Mouse (Mus musculus) hindbrain, embryonic 16.5 days (tissue): ENCODE measurements at regions not wholly inside any gene's neighbourhood (a gene's known extent, or its start where the extent isn't known, plus 50 kb on each side); places are given as distances from the start of the nearest gene placed in this dataset.

Experiments used
- ATAC-seq: fragments of 200-750 bp; cut with Nextera tagmentation; 2 replicates; pipeline ENCODE4 v1.8.0; 2017; ENCODE audit warnings: moderate TSS enrichment, moderate library complexity
- H3K27ac ChIP-seq: fragments of 300-500 bp; sonication (generic); 2 replicates; pipeline ENCODE4 v1.5.1; 2014; ENCODE audit warnings: low read depth, mild to moderate bottlenecking, control low read depth, low read length, moderate library complexity
- H3K27me3 ChIP-seq: fragments of 300-500 bp; sonication (generic); replicated peaks from 2 replicates; pipeline ENCODE4 v1.6.1; 2014; ENCODE audit warnings: low read length; ENCODE audit not compliant: control insufficient read depth, insufficient read depth
- H3K36me3 ChIP-seq: fragments of 300-500 bp; sonication (generic); 2 replicates; pipeline ENCODE4 v1.6.1; 2014; ENCODE audit warnings: mild to moderate bottlenecking, low read length, moderate library complexity, mixed read lengths; ENCODE audit not compliant: control insufficient read depth, insufficient read depth
- H3K4me1 ChIP-seq: fragments of 300-500 bp; sonication (generic); 2 replicates; pipeline ENCODE4 v1.6.1; 2014; ENCODE audit warnings: low read depth, low read length; ENCODE audit not compliant: control insufficient read depth, insufficient read depth
- H3K4me2 ChIP-seq: fragments of 300-500 bp; sonication (generic); 2 replicates; pipeline ENCODE4 v1.6.1; 2014; ENCODE audit warnings: mild to moderate bottlenecking, low read length, control low read depth, moderate library complexity
- H3K4me3 ChIP-seq: fragments of 300-500 bp; sonication (generic); 2 replicates; pipeline ENCODE4 v1.5.1; 2014; ENCODE audit warnings: mild to moderate bottlenecking, low read length, control low read depth, moderate library complexity
- H3K9ac ChIP-seq: fragments of 300-500 bp; sonication (generic); 2 replicates; pipeline ENCODE4 v1.6.1; 2014; ENCODE audit warnings: low read depth, mild to moderate bottlenecking, control low read depth, low read length, moderate library complexity
- H3K9me3 ChIP-seq: fragments of 300-500 bp; sonication (generic); 2 replicates; pipeline ENCODE4 v1.6.1; 2014; ENCODE audit warnings: mild to moderate bottlenecking, low read length, moderate library complexity; ENCODE audit not compliant: control insufficient read depth
- WGBS: fragments of 180-500 bp; shearing (Covaris S2); extraction: QIAGEN DNeasy Blood & Tissue Kit; methylation state at CpG from one replicate; pipeline ENCODE4 v1.1.7; 2014; 5-methylcytosine and 5-hydroxymethylcytosine counted together

GRCm38 (mm10) chr1:67359824-67360223 lies 237.0 kb downstream of the Cps1 start:
- ATAC-seq, result no peak

GRCm38 (mm10) chr1:67366038-67366437 lies 243.2 kb downstream of the Cps1 start:
- whole genome bisulfite sequencing, result 6% methylated on average over 2 of the region's 2 CpGs
- no peak overlapping the region for H3K4me2 ChIP-seq
- no peak overlapping the region for H3K9ac ChIP-seq
- H3K27me3 ChIP-seq, result no peaks in the 10 kb centered on the region
- no peaks in the 10 kb centered on the region for H3K36me3 ChIP-seq
- no peak for ATAC-seq
- H3K4me3 ChIP-seq, result no peak overlapping the region
- no peaks in the 10 kb centered on the region for H3K9me3 ChIP-seq
- H3K4me1 ChIP-seq, result no peaks in the 10 kb centered on the region
- H3K27ac ChIP-seq, result no peak overlapping the region

More at GRCm38 (mm10) chr1:67359824-67360223, 237.0 kb downstream of the Cps1 start:
- WGBS, result 45% methylated on average over 3 of the region's 3 CpGs
- H3K4me2 ChIP-seq, result no peak overlapping the region
- H3K27me3 ChIP-seq, result no peaks in the 10 kb centered on the region
- no peaks in the 10 kb centered on the region for H3K9me3 ChIP-seq
- no peaks in the 10 kb centered on the region for H3K36me3 ChIP-seq
- H3K27ac ChIP-seq, result no peak overlapping the region
- H3K4me3 ChIP-seq, result no peak overlapping the region
- no peaks in the 10 kb centered on the region for H3K4me1 ChIP-seq
- no peak overlapping the region for H3K9ac ChIP-seq

- Histone ChIP-seq H3K27ac (no peak overlapping the region), H3K4me1 (no peaks in the 10 kb centered on the region), H3K4me3 (no peak overlapping the region), H3K27me3 (no peaks in the 10 kb centered on the region), H3K9me3 (no peaks in the 10 kb centered on the region), H3K36me3 (no peaks in the 10 kb centered on the region), H3K9ac (no peak overlapping the region), H3K4me2 (no peak overlapping the region)
- no peak; the same call in 1 of the 2 replicates for ATAC-seq
- WGBS, result 17% methylated on average over 4 of the region's 4 CpGs
Measured at GRCm38 (mm10) chr1:67366485-67366884, 243.7 kb downstream of the Cps1 start.

GRCm38 (mm10) chr1:67382366-67382765 lies 259.5 kb downstream of the Cps1 start:
- no peak for ATAC-seq
- WGBS, result 89% methylated on average over 1 of the region's 1 CpGs

GRCm38 (mm10) chr1:67385377-67385776 lies 262.6 kb downstream of the Cps1 start:
- Histone ChIP-seq H3K27me3 (no peaks in the 10 kb centered on the region), H3K9ac (no peak overlapping the region), H3K36me3 (no peaks in the 10 kb centered on the region), H3K27ac (no peak overlapping the region), H3K9me3 (no peaks in the 10 kb centered on the region), H3K4me1 (no peaks in the 10 kb centered on the region), H3K4me2 (no peak overlapping the region), H3K4me3 (no peak overlapping the region)
- ATAC-seq, result no peak

More at GRCm38 (mm10) chr1:67382366-67382765, 259.5 kb downstream of the Cps1 start:
- H3K27ac ChIP-seq, result no peak overlapping the region
- H3K27me3 ChIP-seq, result no peaks in the 10 kb centered on the region
- no peak overlapping the region for H3K9ac ChIP-seq
- no peak overlapping the region for H3K4me2 ChIP-seq
- H3K9me3 ChIP-seq, result no peaks in the 10 kb centered on the region
- H3K36me3 ChIP-seq, result no peaks in the 10 kb centered on the region
- no peaks in the 10 kb centered on the region for H3K4me1 ChIP-seq
- no peak overlapping the region for H3K4me3 ChIP-seq

GRCm38 (mm10) chr1:67386877-67387276 lies 264.1 kb downstream of the Cps1 start:
- Histone ChIP-seq H3K4me3 (no peak overlapping the region), H3K4me1 (no peaks in the 10 kb centered on the region), H3K36me3 (no peaks in the 10 kb centered on the region), H3K9ac (no peak overlapping the region), H3K9me3 (no peaks in the 10 kb centered on the region), H3K4me2 (no peak overlapping the region), H3K27ac (no peak overlapping the region), H3K27me3 (no peaks in the 10 kb centered on the region)
- ATAC-seq, result no peak
- 44% methylated on average over 3 of the region's 3 CpGs for WGBS

GRCm38 (mm10) chr1:67397757-67398446 lies 275.1 kb downstream of the Cps1 start:
- Histone ChIP-seq H3K36me3 (no peaks in the 10 kb centered on the region), H3K27me3 (no peaks in the 10 kb centered on the region), H3K4me1 (no peaks in the 10 kb centered on the region), H3K9ac (no peak overlapping the region), H3K4me2 (no peak overlapping the region), H3K9me3 (no peaks in the 10 kb centered on the region), H3K4me3 (no peak overlapping the region), H3K27ac (no peak overlapping the region)
- peak; percentile 79 for ATAC-seq
- 72% methylated on average over 10 of the region's 10 CpGs for WGBS

GRCm38 (mm10) chr1:67409531-67409930 lies 286.7 kb downstream of the Cps1 start:
- 85% methylated on average over 6 of the region's 6 CpGs for WGBS
- Histone ChIP-seq H3K9ac (no peak overlapping the region), H3K4me1 (no peaks in the 10 kb centered on the region), H3K27ac (no peak overlapping the region), H3K4me3 (no peak overlapping the region), H3K9me3 (no peaks in the 10 kb centered on the region), H3K36me3 (no peaks in the 10 kb centered on the region), H3K4me2 (no peak overlapping the region), H3K27me3 (no peaks in the 10 kb centered on the region)
- ATAC-seq, result no peak

GRCm38 (mm10) chr1:67417196-67417595 lies 294.4 kb downstream of the Cps1 start:
- no peak for ATAC-seq

More at GRCm38 (mm10) chr1:67417196-67417595, 294.4 kb downstream of the Cps1 start:
- H3K36me3 ChIP-seq, result no peaks in the 10 kb centered on the region
- H3K4me2 ChIP-seq, result no peak overlapping the region
- no peaks in the 10 kb centered on the region for H3K4me1 ChIP-seq
- no peak overlapping the region for H3K27ac ChIP-seq
- no peak overlapping the region for H3K4me3 ChIP-seq
- no peak overlapping the region for H3K9ac ChIP-seq
- no peaks in the 10 kb centered on the region for H3K9me3 ChIP-seq
- 88% methylated on average over 1 of the region's 1 CpGs for WGBS
- no peaks in the 10 kb centered on the region for H3K27me3 ChIP-seq
